Mouse (Mus musculus) limb, embryonic 14.5 days (tissue): ENCODE measurements at regions not wholly inside any gene's neighbourhood (a gene's known extent, or its start where the extent isn't known, plus 50 kb on each side); places are given as distances from the start of the nearest gene placed in this dataset.

Experiments
- ATAC-seq: fragments of 200-750 bp; cut with Nextera tagmentation; 2 replicates; pipeline ENCODE4 v1.8.0; 2017; ENCODE audit warnings: low read depth, moderate number of reproducible peaks, moderate TSS enrichment; ENCODE audit not compliant: low FRiP score
- DNase-seq: peaks from one replicate; pipeline ENCODE4 v3.0.0-alpha.2; 2015; ENCODE audit warnings: low spot score
- H3K27ac ChIP-seq: fragments of 300-500 bp; sonication (generic); replicated peaks from 2 replicates; pipeline ENCODE4 v1.5.1; 2014; ENCODE audit warnings: low read depth, mild to moderate bottlenecking, low read length, moderate library complexity, mixed read lengths
- H3K27me3 ChIP-seq: fragments of 300-500 bp; sonication (generic); 2 replicates; pipeline ENCODE4 v1.6.1; 2014; ENCODE audit warnings: low read length, mixed read lengths; ENCODE audit not compliant: control insufficient read depth, insufficient read depth
- H3K36me3 ChIP-seq: fragments of 300-500 bp; sonication (generic); 2 replicates; pipeline ENCODE4 v1.6.1; 2014; ENCODE audit warnings: mild to moderate bottlenecking, low read length, moderate library complexity, mixed read lengths; ENCODE audit not compliant: control insufficient read depth, insufficient read depth
- H3K4me1 ChIP-seq: fragments of 300-500 bp; sonication (generic); 2 replicates; pipeline ENCODE4 v1.6.1; 2014; ENCODE audit warnings: antibody characterized with exemption, low read length, mixed read lengths; ENCODE audit not compliant: control insufficient read depth, insufficient read depth
- H3K4me2 ChIP-seq: fragments of 300-500 bp; sonication (generic); replicated peaks from 2 replicates; pipeline ENCODE4 v1.6.1; 2014; ENCODE audit warnings: low read depth, mild to moderate bottlenecking, low read length, moderate library complexity; ENCODE audit not compliant: severe bottlenecking
- H3K4me3 ChIP-seq: fragments of 300-500 bp; sonication (generic); replicated peaks from 2 replicates; pipeline ENCODE4 v1.5.1; 2014; ENCODE audit warnings: low read length
- H3K9ac ChIP-seq: fragments of 300-500 bp; sonication (generic); 2 replicates; pipeline ENCODE4 v1.6.1; 2014; ENCODE audit warnings: mild to moderate bottlenecking, low read depth, low read length, moderate library complexity; ENCODE audit not compliant: severe bottlenecking
- H3K9me3 ChIP-seq: fragments of 300-500 bp; sonication (generic); 2 replicates; pipeline ENCODE4 v1.6.1; 2016; ENCODE audit warnings: low read length; ENCODE audit not compliant: control insufficient read depth
- POLR2A ChIP-seq: fragments of 200-500 bp; IDR thresholded peaks from 2 replicates; pipeline ENCODE4 v1.8.0; 2012; ENCODE audit warnings: inconsistent platforms, mild to moderate bottlenecking, moderate library complexity, borderline replicate concordance; ENCODE audit not compliant: insufficient read depth, insufficient read length; ENCODE audit errors: extremely low read depth
- WGBS: fragments of 180-500 bp; shearing (Covaris S2); extraction: QIAGEN DNeasy Blood & Tissue Kit; methylation state at CpG from one replicate; pipeline ENCODE4 v1.1.7; 2014; 5-methylcytosine and 5-hydroxymethylcytosine counted together

DNA sequence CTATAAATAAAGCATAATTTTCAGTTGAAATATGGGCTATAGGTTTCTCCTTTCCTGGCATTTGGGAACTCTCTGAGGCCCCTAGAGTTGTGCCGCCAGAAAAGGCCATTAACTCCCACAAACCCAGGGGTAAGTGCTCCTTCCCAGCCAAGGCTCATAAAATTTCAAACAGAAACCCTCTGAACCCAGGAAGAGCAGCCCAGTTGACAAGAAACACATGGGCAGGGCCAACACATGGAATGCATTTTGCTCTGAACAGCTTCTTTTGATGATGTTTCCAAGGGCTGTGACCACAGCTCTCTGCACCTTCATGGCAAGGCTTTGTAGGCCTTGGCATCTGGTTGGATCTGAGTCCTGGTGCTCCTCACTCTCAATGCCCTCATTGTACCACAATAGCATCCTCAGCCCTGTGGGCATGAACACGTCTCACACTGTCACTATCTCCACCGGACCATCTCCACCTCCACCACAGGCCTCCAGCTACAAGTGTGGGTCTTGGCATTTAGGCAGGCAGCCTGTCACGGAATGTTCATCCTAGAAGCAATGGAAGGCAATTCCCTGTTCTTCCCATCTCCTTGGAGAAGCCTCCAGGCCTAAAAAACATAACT, 127.3 kb downstream of the Ngf start:
- Histone ChIP-seq H3K9ac (no peak overlapping the region), H3K4me2 (no peak overlapping the region), H3K4me1 (peaks cover 7% of the 10 kb centered on the region), H3K36me3 (no peaks in the 10 kb centered on the region), H3K4me3 (no peak overlapping the region), H3K27ac (0 out of 2 replicates have a peak overlapping the region, but pooled peaks have one; percentile 0), H3K9me3 (no peaks in the 10 kb centered on the region), H3K27me3 (no peaks in the 10 kb centered on the region)
- DNase-seq (peak; percentile 72), ATAC-seq (peak; percentile 55; the same call in 1 of the 2 replicates)
- 51% methylated on average over 4 of the region's 4 CpGs for WGBS
- no peak for TF ChIP-seq POLR2A

- no peak for TF ChIP-seq POLR2A
- DNase-seq = no peak
- no peaks in the 10 kb centered on the region for H3K9me3 ChIP-seq
- no peak overlapping the region for H3K9ac ChIP-seq
- H3K4me3 ChIP-seq = no peak overlapping the region
- H3K36me3 ChIP-seq = no peaks in the 10 kb centered on the region
- WGBS = 55% methylated on average over 7 of the region's 7 CpGs
- H3K27me3 ChIP-seq = no peaks in the 10 kb centered on the region
- no peak for ATAC-seq
- H3K4me1 ChIP-seq = peaks cover 7% of the 10 kb centered on the region
- 0 out of 2 replicates have a peak overlapping the region, but pooled peaks have one; percentile 19 for H3K27ac ChIP-seq
- H3K4me2 ChIP-seq = no peak overlapping the region
Measured at GRCm38 (mm10) chr3:102599061-102599460, 129.3 kb downstream of the Ngf start.

GRCm38 (mm10) chr3:102602766-102603165, 131.6 kb upstream of the Tspan2 start:
- no peaks in the 10 kb centered on the region for H3K27me3 ChIP-seq
- DNase-seq = no peak
- H3K9ac ChIP-seq = no peak overlapping the region
- 91% methylated on average over 13 of the region's 13 CpGs for WGBS
- no peak overlapping the region for H3K27ac ChIP-seq
- no peak for ATAC-seq
- TF ChIP-seq POLR2A = no peak
- H3K4me3 ChIP-seq = no peak overlapping the region
- no peak overlapping the region for H3K4me2 ChIP-seq
- H3K36me3 ChIP-seq = no peaks in the 10 kb centered on the region
- no peaks in the 10 kb centered on the region for H3K4me1 ChIP-seq
- H3K9me3 ChIP-seq = no peaks in the 10 kb centered on the region

DNA sequence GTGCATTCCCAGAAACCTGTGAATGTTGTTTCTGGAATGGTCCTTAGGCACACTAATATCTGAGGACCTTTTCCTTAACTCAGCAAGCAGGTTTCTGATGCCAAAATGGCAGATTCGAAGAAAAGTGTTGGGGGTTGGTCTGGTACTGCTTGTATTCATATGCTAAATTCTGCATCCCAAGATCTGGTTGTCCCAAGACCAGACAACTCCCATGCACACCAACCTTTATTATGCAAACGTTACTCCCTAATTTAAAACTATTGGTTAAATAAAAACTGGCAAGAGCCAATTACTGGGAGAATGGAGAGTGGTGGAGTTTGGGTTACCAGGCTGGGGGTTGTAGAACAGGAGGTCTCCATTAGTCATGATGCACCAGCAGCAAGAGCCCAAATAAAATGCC, 129.0 kb upstream of the Tspan2 start:
- Histone ChIP-seq H3K27me3 (no peaks in the 10 kb centered on the region), H3K4me1 (no peaks in the 10 kb centered on the region), H3K4me2 (no peak overlapping the region), H3K9ac (no peak overlapping the region), H3K9me3 (no peaks in the 10 kb centered on the region), H3K4me3 (no peak overlapping the region), H3K27ac (no peak overlapping the region), H3K36me3 (no peaks in the 10 kb centered on the region)
- ATAC-seq = no peak
- no peak for DNase-seq
- 68% methylated on average over 2 of the region's 2 CpGs for WGBS
- no peak for TF ChIP-seq POLR2A

DNA sequence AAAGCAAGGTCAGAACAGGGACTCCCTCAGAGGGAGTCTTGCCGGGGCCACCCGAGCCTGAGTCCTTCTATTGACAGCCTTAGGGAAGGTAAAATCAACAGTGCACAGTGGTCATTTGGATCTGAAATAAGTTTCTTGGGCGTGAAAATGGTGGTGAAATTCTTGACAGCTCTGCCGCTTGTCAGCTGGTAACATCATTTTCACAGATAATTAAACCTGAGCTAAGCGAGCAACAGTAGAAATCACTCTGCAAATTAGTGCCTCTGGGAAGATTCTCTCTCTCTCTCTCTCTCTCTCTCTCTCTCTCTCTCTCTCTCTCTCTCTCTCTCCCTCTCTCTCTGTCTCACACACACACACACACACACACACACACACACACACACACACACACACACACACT, 123.4 kb upstream of the Tspan2 start:
- no peak for DNase-seq
- Histone ChIP-seq H3K4me1 (peaks cover 14% of the 10 kb centered on the region), H3K4me3 (no peak overlapping the region), H3K9me3 (no peaks in the 10 kb centered on the region), H3K27me3 (no peaks in the 10 kb centered on the region), H3K36me3 (no peaks in the 10 kb centered on the region), H3K27ac (no peak overlapping the region), H3K9ac (no peak overlapping the region), H3K4me2 (no peak overlapping the region)
- no peak for TF ChIP-seq POLR2A
- 31% methylated on average over 5 of the region's 5 CpGs for WGBS
- 0 out of 2 replicates have a peak, but pooled peaks have one; percentile 26 for ATAC-seq
